Mouse (Mus musculus) liver, adult 10 weeks (tissue): Measurements from ENCODE around the gene Gm29582. TPM values are rescaled to one million over a fixed set of nuclear protein-coding genes. Genes with fewer than 3 reads are reported as not detected.

Experiments
- polyA plus RNA-seq: library from polyadenylated mRNA; stranded (reverse); fragments of 350-450 nt; fragmentation: Illumina TruSeq; extraction: RNeasy Lipid Tissue Mini Kit (QIAGEN cat#74804); gene quantifications from one replicate; pipeline ENCODE4 v1.2.3, GENCODE M21; 2014; ENCODE audit warnings: low read depth, low replicate concordance

Gene Gm29582
- not detected for polyA plus RNA-seq

DNA sequence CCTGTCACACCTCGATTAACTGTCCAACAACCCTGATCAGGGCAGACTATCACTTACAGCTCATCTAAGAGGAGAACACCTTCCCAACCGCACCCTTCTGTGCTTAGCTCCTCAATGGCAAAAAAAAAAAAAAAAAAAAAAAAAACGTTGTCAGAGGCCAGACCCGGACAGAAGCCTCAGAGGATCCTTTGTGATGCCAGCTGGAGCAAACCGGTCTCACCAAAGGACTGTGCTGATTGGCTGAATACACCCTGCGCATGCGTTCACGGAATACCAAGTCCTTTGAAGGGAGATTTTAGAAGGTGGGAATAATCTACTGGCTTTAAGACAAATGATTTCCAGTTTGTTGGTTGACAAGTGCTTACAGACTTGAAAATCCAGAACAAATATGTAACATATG is at the start of gene Gm29582:
Gm29582 (minus strand) TSS at position 101 of the 400 bp plus-strand sequence.

